Mouse (Mus musculus): Measurements from ENCODE around the gene Ttc16.
A peak's percentile ranks its signal among the peaks of the same experiment; 100 is the strongest.

Ttc16 gene

DNA sequence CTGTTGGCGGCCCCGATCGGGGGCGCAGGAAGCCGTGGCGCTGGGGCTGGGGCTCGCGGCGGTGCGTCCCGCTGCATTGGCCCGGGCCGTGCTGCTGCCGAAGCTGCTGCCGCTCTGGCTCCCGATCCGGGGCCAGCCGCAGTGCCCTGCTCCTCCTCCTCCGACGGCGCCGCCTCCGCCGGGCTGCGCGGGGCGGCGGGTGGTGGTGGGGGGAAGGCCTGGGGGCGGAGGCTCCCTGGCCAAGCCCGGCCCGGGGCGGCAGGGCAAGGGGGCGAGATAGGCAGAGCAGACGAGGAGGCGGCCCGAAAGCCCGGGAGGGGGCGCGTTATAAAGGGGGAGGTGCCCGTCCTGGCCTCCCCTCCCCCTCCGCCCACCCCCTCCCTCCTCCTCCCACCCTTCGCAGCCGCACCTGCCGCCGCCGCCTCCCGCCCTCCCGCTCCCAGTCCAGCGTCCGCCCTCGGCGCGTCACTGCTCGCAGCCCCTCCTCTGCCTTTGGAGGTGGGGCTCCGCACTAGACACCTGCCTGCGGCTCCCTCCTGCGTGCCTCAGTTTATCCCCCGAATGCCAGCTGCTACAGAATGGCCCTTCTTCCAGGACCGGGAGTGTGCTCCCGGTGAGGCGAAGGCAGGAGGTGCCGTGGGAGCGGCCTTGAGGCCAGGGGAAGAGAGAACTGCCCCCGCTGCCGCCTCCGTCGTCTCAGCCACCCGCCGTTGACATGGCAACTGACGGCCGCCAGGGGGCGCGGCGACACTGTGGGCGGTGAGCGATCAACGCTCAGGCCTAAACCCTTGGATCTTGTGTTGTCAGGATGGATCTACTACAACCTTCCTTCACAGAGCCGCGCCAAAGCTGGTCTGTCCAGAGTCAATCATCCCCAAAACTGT lies 62.3 kb downstream of the Ttc16 start, which contains the start of gene Cdk9:
TSS of gene Cdk9 (minus strand) at position 143 of the 884 bp plus-strand sequence.
- peak; percentile 95 for DNase-seq

DNA sequence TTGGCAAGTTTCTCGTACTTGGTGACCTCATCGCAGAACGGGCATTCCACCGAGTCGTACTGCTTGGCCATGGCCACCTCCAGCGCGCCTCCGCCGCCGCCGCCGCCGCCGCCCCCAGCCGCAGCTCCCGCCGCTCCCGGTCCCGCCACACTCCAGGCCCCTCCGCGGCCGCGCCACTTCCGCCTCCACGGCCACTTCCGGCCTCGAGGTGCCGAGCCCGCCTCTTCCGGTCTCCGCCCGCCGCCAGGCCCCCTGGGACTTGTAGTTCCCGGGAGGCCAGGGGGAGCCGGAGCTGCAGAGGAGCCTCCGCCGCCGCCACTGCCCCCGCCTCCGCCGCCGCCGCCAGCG lies 62.9 kb downstream of the Ttc16 start:
- DNase-seq, result peak; percentile 95

DNA sequence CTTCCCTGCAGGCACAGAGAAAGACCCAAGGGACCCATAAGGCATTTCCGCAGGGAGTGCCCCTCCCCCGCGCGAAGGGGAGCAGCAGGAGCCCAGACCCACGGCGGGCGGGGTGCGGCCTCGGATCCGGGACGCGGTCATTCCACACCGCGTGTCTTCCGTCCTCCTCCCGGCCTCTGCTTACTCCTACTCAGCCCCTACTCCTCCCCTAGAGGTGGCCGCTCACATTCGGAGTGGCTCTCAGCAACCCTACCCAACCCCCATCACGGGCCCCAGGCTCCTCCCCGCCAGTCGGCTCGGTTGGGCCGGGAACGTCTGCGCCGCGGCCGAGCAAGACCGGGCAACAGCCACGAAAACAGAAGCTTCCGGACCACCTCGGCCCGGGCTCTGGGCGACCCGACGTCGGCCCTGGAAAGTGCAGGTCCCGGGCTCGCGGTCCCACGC lies 63.3 kb downstream of the Ttc16 start:
- DNase-seq, result peak; percentile 82

DNA sequence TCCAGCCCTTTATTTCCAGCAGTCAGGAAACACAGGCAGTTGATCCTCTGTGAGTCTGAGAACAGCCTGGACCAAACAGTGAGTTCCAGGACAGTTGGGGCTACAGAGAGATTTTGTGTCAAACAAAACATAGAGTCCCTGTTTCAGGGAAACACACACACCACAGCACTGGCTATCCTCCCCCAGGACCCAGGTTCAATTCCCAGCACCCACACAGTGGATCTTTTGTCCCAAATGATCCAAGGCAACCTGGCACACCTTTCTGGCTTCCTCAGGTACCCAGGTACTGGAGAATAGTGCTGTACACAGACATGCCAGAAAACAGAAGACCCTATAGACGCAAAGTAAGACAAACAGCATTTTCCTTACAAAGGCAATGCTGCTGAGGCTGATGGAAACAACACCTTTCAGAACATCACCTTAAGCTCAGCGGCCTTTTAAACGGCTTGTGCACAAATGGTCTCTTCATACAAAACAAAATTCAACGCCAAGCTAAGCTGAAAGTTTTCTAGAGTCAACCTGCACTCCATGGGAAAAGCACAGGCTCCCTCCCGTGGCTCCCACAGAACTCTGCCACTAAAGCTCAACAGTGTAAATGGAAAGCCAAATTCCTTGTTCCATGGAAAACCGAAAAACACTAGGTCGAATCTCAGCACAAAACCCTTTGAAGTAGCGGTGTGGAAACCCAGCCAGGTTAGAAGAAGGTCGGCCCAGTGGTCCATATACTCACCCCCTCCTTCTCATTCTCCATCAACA lies 64.0 kb downstream of the Ttc16 start:
- no peak for DNase-seq

DNA sequence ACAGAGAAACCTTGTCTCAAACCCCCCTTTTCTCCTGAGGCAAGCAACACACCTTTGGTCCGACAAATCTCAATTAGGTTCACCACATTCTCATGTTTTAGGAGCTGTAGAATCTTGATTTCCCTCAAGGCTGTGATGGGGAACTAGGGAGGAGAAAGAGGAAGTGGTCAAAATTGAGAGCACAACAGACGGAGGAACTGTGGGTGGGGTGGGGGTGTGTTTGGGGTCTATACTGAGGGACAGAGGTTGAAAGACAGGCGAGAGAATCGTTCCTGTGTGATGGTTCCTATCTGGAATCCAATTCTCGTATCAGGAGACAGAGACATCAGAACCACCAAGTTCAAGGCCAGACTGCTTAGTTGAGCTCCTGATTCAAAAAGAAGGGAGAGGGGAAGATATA lies 65.0 kb downstream of the Ttc16 start:
- DNase-seq, result no peak

DNA sequence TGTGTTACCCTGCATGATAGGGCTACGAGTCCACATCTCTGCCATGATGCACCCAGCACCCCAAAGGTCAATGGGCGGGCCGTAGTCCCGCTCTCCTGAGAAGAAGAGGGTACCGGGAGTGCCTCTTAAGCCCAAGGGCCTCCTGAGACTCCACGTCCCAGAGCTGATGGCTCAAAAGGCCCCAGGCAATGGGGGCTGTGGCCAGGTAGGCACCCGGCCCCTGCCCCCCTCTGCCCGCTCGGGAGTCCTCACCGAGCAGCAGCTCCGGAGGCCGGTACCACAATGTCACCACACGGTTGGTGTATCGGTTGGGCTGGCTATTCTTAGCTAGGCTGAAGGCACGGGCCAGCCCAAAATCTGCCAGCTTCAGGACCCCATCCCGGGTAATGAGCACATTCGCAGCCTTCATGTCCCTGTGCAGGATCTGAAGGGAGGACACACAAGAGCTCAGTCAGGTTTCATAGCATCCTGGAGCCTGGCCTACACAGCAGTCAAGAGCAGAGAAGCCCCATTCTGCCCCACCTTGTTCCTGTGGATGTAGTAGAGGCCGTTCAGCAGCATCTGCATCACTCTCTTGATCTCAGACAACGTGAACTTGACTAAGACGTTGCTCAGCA lies 65.8 kb downstream of the Ttc16 start:
- DNase-seq, result no peak

DNA sequence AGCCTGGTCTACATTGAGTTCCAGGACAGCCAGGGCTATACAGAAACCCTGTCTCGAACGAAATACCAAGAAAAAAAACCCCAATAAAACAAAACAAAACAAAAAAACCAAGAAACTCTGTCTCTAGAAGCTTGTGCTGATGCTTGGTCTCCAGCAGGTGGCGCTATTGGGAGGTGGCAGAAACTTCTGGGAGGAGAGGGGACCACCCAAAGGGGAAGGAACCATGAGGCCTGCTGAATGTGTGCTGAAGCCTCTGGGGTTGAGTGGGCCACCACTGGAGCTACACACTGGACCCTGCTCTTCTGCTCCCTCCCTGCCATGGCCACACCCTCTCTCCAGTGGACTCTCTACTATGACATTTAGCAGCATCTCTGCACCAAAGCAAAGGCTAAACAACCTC lies 66.8 kb downstream of the Ttc16 start:
- DNase-seq, result no peak
